Mouse (Mus musculus) midbrain, embryonic 11.5 days (tissue): ENCODE measurements around the gene Stk40. TPM values are rescaled to one million over a fixed set of nuclear protein-coding genes. Genes with fewer than 3 reads are reported as not detected.
"Not testable (repeated sequence)": the region's sequence is repeated elsewhere in the genome, so short reads cannot be mapped to it uniquely, and the experiment has no call there.

Experiments
- ATAC-seq: fragments of 200-750 bp; cut with Nextera tagmentation; 2 replicates; pipeline ENCODE4 v1.8.0; 2017; ENCODE audit warnings: moderate TSS enrichment, moderate library complexity; ENCODE audit not compliant: low FRiP score
- DNase-seq: peaks from one replicate; pipeline ENCODE4 v3.0.0; 2015; ENCODE audit warnings: low spot score; ENCODE audit errors: missing footprints
- H3K27ac ChIP-seq: fragments of 300-500 bp; sonication (generic); 2 replicates; pipeline ENCODE4 v1.5.1; 2014; ENCODE audit warnings: low read depth, low read length
- H3K27me3 ChIP-seq: fragments of 300-500 bp; sonication (generic); 2 replicates; pipeline ENCODE4 v1.6.1; 2014; ENCODE audit warnings: mild to moderate bottlenecking, low read length, moderate library complexity, mixed read lengths; ENCODE audit not compliant: control insufficient read depth, insufficient read depth
- H3K36me3 ChIP-seq: fragments of 300-500 bp; sonication (generic); 2 replicates; pipeline ENCODE4 v1.6.1; 2014; ENCODE audit warnings: mild to moderate bottlenecking, low read length, moderate library complexity, mixed read lengths; ENCODE audit not compliant: control insufficient read depth, insufficient read depth
- H3K4me1 ChIP-seq: fragments of 300-500 bp; sonication (generic); 2 replicates; pipeline ENCODE4 v1.6.1; 2014; ENCODE audit warnings: low read length; ENCODE audit not compliant: control insufficient read depth, insufficient read depth
- H3K4me2 ChIP-seq: fragments of 300-500 bp; sonication (generic); 2 replicates; pipeline ENCODE4 v1.6.1; 2014; ENCODE audit warnings: mild to moderate bottlenecking, moderate library complexity
- H3K4me3 ChIP-seq: fragments of 300-500 bp; sonication (generic); 2 replicates; pipeline ENCODE4 v1.5.1; 2014; ENCODE audit warnings: low read depth, low read length
- H3K9ac ChIP-seq: fragments of 300-500 bp; sonication (generic); 2 replicates; pipeline ENCODE4 v1.6.1; 2014; ENCODE audit warnings: low read length
- H3K9me3 ChIP-seq: fragments of 300-500 bp; sonication (generic); 2 replicates; pipeline ENCODE4 v1.6.1; 2016; ENCODE audit warnings: low read length; ENCODE audit not compliant: control insufficient read depth
- WGBS: fragments of 180-500 bp; shearing (Covaris S2); extraction: QIAGEN DNeasy Blood & Tissue Kit; methylation state at CpG from one replicate; pipeline ENCODE4 v1.1.7; 2014; 5-methylcytosine and 5-hydroxymethylcytosine counted together
- polyA plus RNA-seq: library from polyadenylated mRNA; unstranded; fragments of >200 nt; fragmentation: Nextera tagmentation; extraction: Ambion mirVana; gene quantifications from 2 replicates; pipeline ENCODE4 v1.2.1, GENCODE M21; 2014

The Stk40 gene
- polyA plus RNA-seq, 1 experiment from 2014 or later = 25.4 TPM

DNA sequence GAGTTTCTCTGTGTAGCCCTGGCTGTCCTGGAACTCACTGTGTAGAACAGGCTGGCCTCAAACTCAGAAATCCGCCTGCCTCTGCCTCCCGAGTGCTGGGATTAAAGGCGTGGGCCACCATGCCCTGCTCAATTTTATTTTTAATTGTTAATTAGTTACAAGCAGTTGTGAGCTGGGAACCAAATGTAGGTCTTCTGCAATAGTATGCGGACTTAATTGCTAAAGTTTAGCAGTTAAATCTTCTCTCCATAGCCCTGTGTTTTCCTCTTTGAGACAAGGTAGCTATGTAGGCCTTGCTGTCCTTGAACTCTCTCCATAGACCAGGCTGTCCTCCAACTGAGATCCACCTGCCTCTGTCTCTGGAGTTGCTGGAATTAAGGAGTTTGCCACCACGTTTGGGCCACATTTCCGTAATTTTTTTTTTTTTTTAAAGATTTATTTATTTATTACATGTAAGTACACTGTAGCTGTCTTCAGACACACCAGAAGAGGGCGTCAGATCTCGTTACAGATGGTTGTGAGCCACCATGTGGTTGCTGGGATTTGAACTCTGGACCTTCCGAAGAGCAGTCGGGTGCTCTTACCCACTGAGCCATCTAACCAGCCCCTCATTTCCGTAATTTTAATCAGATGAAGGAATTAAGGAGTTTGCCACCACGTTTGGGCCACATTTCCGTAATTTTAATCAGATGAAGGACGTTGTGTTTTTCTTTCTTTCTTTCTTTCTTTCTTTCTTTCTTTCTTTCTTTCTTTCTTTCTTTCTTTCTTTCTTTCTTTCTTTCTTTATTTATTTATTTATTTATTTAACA, 7.9 kb upstream of the Stk40 start:
- not testable (repeated sequence) for H3K9ac ChIP-seq, H3K36me3 ChIP-seq, H3K27me3 ChIP-seq, ATAC-seq, H3K4me3 ChIP-seq, H3K4me1 ChIP-seq, H3K9me3 ChIP-seq, H3K27ac ChIP-seq, H3K4me2 ChIP-seq
- WGBS = 58% methylated on average over 14 of the region's 14 CpGs
- peak; percentile 84 for DNase-seq

GRCm38 (mm10) chr4:126096464-126097111, 7.2 kb upstream of the Stk40 start, which contains the start of gene Lsm10:
Gene Lsm10, plus strand, starts transcription at chr4:126096623.
- 4% methylated on average over 35 of the region's 37 CpGs for WGBS
- ATAC-seq = peak; percentile 98
- DNase-seq = peak; percentile 99
- H3K36me3 ChIP-seq = no peaks in the 10 kb centered on the region
- H3K9ac ChIP-seq = peak within 1 kb of the TSS; percentile 79
- no peaks in the 10 kb centered on the region for H3K27me3 ChIP-seq
- no peaks in the 10 kb centered on the region for H3K4me1 ChIP-seq
- H3K9me3 ChIP-seq = no peaks in the 10 kb centered on the region
- no peak within 1 kb of the TSS; the same call in 1 of the 2 replicates for H3K27ac ChIP-seq
- H3K4me3 ChIP-seq = peak within 1 kb of the TSS; percentile 60
- peak within 1 kb of the TSS; percentile 58 for H3K4me2 ChIP-seq

GRCm38 (mm10) chr4:126097711-126098253, 6.0 kb upstream of the Stk40 start:
- no peaks in the 10 kb centered on the region for H3K9me3 ChIP-seq
- H3K4me2 ChIP-seq = no peak overlapping the region
- peaks cover 3% of the 10 kb centered on the region; the same call in 1 of the 2 replicates for H3K4me1 ChIP-seq
- ATAC-seq (no peak), DNase-seq (peak; percentile 66)
- H3K27me3 ChIP-seq = no peaks in the 10 kb centered on the region
- no peaks in the 10 kb centered on the region for H3K36me3 ChIP-seq
- 96% methylated on average over 20 of the region's 20 CpGs for WGBS
- no peak overlapping the region for H3K9ac ChIP-seq
- no peak overlapping the region for H3K4me3 ChIP-seq
- H3K27ac ChIP-seq = no peak overlapping the region

GRCm38 (mm10) chr4:126099365-126099764, 4.4 kb upstream of the Stk40 start:
- H3K27me3 ChIP-seq = no peaks in the 10 kb centered on the region
- H3K4me3 ChIP-seq = no peak overlapping the region
- H3K27ac ChIP-seq = no peak overlapping the region
- H3K9me3 ChIP-seq = no peaks in the 10 kb centered on the region
- ATAC-seq = no peak
- H3K36me3 ChIP-seq = no peaks in the 10 kb centered on the region
- 86% methylated on average over 3 of the region's 3 CpGs for WGBS
- peak; percentile 19 for DNase-seq
- H3K4me2 ChIP-seq = no peak overlapping the region
- H3K4me1 ChIP-seq = peaks cover 8% of the 10 kb centered on the region
- no peak overlapping the region for H3K9ac ChIP-seq

- Histone ChIP-seq H3K36me3 (no peaks in the 10 kb centered on the region), H3K4me3 (no peak overlapping the region), H3K4me2 (no peak overlapping the region), H3K9me3 (no peaks in the 10 kb centered on the region), H3K27ac (no peak overlapping the region), H3K4me1 (peaks cover 17% of the 10 kb centered on the region), H3K27me3 (no peaks in the 10 kb centered on the region), H3K9ac (no peak overlapping the region)
- DNase-seq (peak; percentile 62), ATAC-seq (no peak)
- whole genome bisulfite sequencing = 84% methylated on average over 3 of the region's 3 CpGs
Measured at GRCm38 (mm10) chr4:126100764-126101163, 3.0 kb upstream of the Stk40 start.

DNA sequence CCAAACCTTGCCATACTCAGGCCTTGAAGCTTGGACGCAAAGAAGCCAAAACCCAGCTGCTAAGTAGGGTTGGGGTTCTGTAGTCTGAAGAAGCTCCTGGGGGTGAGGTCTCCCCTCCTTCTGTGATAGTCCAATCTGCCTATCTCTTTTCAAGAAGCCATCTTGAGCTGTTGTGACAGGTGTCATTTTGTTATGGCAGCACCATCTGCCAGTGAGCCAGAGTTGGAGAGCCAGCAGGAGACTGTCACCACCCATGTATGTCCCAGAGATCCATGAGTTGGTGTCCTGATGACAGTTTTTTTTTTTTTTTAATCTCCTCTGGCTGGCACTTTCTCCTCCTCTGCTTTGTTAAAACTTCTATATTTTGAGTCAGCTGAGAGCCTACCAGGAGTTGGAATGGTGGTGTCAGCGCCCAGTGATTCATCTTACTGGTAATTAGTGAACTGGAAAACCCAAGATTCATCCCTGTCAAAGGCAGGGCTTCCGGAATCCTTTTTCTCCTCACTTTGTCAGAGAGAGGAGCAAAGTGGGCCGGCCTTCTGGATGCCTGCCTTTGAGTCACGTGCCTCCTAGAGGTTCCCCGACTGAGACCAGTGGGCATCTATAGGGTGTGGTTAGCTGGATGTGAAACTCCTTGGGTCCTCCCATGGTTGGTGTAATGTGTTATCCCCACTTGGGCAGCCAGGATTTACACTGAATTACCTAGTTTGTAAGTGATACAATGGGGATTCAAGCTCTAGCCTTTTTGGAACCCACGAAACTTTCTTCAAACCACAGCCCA, 1.5 kb upstream of the Stk40 start:
- Histone ChIP-seq H3K9ac (no peak overlapping the region), H3K36me3 (no peaks in the 10 kb centered on the region), H3K4me2 (peak overlapping the region; percentile 72; the same call in 1 of the 2 replicates), H3K27me3 (no peaks in the 10 kb centered on the region), H3K4me1 (peaks cover 17% of the 10 kb centered on the region), H3K27ac (no peak overlapping the region), H3K9me3 (no peaks in the 10 kb centered on the region), H3K4me3 (no peak overlapping the region)
- WGBS = 39% methylated on average over 7 of the region's 7 CpGs
- peak; percentile 81 for DNase-seq
- no peak for ATAC-seq

DNA sequence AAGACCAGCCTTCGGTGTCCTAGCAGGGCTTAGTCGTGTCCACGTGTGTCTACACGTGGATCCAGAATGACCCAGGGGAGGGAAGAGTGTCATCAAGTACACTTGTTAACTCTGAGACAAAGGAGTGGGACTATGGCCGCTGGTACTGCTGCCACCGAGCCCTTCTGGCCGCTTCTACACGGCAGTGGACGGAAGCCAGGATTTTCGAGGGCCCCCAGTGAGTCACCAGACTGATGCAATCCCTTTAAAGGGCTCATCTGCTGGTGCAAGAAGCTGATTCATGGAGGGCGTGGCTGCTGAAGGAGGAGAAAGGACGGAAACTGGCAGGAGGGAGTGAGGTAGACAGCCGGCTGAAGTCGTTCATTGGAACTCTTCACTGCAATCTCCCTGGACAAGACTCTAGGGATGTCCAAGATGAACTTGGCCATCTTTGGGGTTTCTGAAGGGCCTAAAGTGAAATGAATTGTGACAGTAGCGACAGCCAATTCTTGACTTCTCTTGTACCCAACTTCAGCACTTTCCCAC, 638 bp upstream of the Stk40 start:
- no peaks in the 10 kb centered on the region for H3K27me3 ChIP-seq
- peak; percentile 96 for DNase-seq
- peak overlapping the region; percentile 72 for H3K4me2 ChIP-seq
- peak overlapping the region; percentile 90 for H3K4me3 ChIP-seq
- ATAC-seq = peak; percentile 54; the same call in 1 of the 2 replicates
- H3K9ac ChIP-seq = peak overlapping the region; percentile 46
- peak overlapping the region; percentile 45 for H3K27ac ChIP-seq
- H3K9me3 ChIP-seq = no peaks in the 10 kb centered on the region
- H3K36me3 ChIP-seq = no peaks in the 10 kb centered on the region
- 2% methylated on average over 15 of the region's 15 CpGs for WGBS
- peaks cover 23% of the 10 kb centered on the region for H3K4me1 ChIP-seq

DNA sequence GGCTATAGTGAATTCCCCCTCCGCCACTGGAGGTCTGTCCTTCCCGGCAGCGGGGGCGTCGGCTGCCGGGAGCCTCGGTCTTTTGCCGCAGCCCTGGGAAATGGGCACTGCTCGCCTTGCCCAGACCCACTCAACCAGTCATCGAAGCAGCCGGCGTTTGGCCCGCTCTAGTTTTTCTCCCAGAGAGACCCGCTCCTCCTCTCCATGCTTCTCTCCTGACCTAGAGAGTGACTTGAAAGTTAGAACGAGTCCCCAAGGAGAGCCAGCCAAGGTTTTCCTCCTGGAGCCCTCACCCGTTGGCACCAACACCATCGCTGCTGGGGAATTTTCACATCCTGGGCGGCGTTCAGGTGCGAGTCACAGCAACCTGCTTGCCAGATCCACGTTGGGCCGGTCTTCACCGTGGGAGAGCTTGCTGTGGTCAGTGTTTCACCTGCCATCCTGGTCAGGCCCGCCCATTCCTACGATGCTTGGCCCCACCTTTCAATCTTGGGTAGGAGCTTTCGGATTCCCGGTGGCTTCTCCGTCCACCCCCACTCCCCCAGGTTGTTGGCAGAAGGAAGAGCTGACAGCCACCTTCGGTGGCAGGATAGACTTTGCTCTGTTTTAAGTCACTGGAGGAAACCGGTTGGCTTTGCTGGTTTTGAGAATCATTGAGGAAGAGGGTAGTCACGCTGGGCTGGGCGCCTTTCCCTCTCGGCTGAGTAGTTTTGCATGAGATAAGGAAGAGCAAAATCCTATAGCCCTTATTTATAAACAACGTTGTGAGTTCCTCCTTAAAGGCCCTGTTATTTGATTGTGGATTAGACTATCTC, 711 bp downstream of the Stk40 start:
- no peaks in the 10 kb centered on the region for H3K27me3 ChIP-seq
- peak overlapping the region; percentile 97 for H3K4me2 ChIP-seq
- WGBS = 3% methylated on average over 34 of the region's 34 CpGs
- peak overlapping the region; percentile 90 for H3K4me3 ChIP-seq
- DNase-seq (peak; percentile 86), ATAC-seq (no peak; the same call in 1 of the 2 replicates)
- no peak overlapping the region for H3K27ac ChIP-seq
- H3K9ac ChIP-seq = peak overlapping the region; percentile 75
- H3K36me3 ChIP-seq = no peaks in the 10 kb centered on the region
- H3K9me3 ChIP-seq = no peaks in the 10 kb centered on the region
- H3K4me1 ChIP-seq = peaks cover 27% of the 10 kb centered on the region
